Mouse (Mus musculus) G1E (cell line): ENCODE results near the gene Clcn5.

ENCODE experiments used
- CTCF ChIP-seq: IDR thresholded peaks from 2 replicates; pipeline ENCODE4 v1.5.1; 2012; ENCODE audit warnings: low read depth, low read length, inconsistent platforms, mixed read lengths
- GATA1 ChIP-seq: IDR thresholded peaks from 2 replicates; pipeline ENCODE4 v1.6.1; 2012; ENCODE audit warnings: borderline replicate concordance, low read length, inconsistent platforms, mixed read lengths
- GATA2 ChIP-seq: IDR thresholded peaks from 2 replicates; pipeline ENCODE4 v1.6.1; 2012; ENCODE audit warnings: low read depth, low read length, inconsistent platforms, borderline replicate concordance
- POLR2AphosphoS5 ChIP-seq: IDR thresholded peaks from 2 replicates; pipeline ENCODE4 v1.6.1; 2012; ENCODE audit warnings: low read depth, low read length, inconsistent platforms; ENCODE audit not compliant: insufficient replicate concordance
- TAL1 ChIP-seq: conservative IDR thresholded peaks from 2 replicates; pipeline ENCODE4 v1.6.1; 2012; ENCODE audit warnings: low read depth, low read length, inconsistent platforms, mixed read lengths

DNA sequence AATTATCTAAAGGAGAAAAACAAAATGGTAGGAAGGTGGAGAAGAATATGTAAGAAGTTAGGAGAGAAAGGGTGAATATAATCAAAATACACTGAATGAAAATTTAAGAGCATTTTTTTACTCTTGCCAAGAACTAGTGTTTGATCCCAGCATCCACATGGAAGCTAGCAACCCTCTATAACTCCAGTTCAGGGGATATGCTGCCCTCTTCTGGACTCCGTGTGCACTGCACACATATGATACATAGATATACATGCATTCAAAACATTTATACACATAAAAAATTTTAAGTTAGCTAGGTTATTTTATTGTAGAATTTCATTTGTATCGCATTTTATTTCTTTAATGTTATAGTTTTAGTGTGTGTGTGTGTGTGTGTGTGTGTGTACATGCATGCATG is 6.3 kb upstream of the Clcn5 start:
- 0 out of 2 replicates have a peak, but pooled peaks have one; percentile 11 for TF ChIP-seq CTCF
- no peak for TF ChIP-seq GATA1
- no peak for TF ChIP-seq TAL1
- TF ChIP-seq POLR2AphosphoS5, result no peak
- TF ChIP-seq GATA2, result no peak
